Comparison of ENCODE assay signal across 8 mouse cellular contexts in genomic region chr12:20990132-20990531, GRCm38 (mm10). TPM values are rescaled to one million over a fixed set of nuclear protein-coding genes. Genes with fewer than 3 reads are reported as not detected.
DNase-seq lines count a peak whose midpoint lies in the region; ATAC-seq and TF ChIP-seq lines count a peak whose summit lies in the region.
"Not testable (repeated sequence)": the region's sequence is repeated elsewhere in the genome, so short reads cannot be mapped to it uniquely, and the experiment has no call there.

TSS of gene Asap2 (plus strand) at chr12:20990459.

- H3K4me3 ChIP-seq in lung, embryonic 14.5 days (ENCODE audit: low read depth, low read length) = peak within 1 kb of the TSS; percentile 41
- H3K4me3 ChIP-seq in thymus, adult 2 months (ENCODE audit: control insufficient read depth, insufficient read depth, low read length) = peak within 1 kb of the TSS; percentile 71

- 0% methylated on average over 17 of the region's 38 CpGs for WGBS in lung, embryonic 14.5 days
- WGBS in thymus, adult 2 months = 4% methylated on average over 33 of the region's 38 CpGs

- not testable (repeated sequence) for H3K9me3 ChIP-seq in lung, embryonic 14.5 days (ENCODE audit: low read depth, low read length)

- H3K4me2 ChIP-seq in lung, embryonic 14.5 days = peak within 1 kb of the TSS; percentile 47

- H3K36me3 ChIP-seq in lung, embryonic 14.5 days (ENCODE audit: insufficient read depth); thymus, adult 2 months (ENCODE audit: control insufficient read depth, insufficient read depth, low read length): not testable (repeated sequence)

- not testable (repeated sequence) for H3K4me1 ChIP-seq in lung, embryonic 14.5 days (ENCODE audit: insufficient read depth); thymus, adult 2 months (replicated peaks; ENCODE audit: control insufficient read depth, insufficient read depth, low read length)

- not testable (repeated sequence) for ATAC-seq in lung, embryonic 14.5 days (ENCODE audit: insufficient read depth)

- peak within 1 kb of the TSS; percentile 29; the same call in 1 of the 2 replicates for H3K9ac ChIP-seq in lung, embryonic 14.5 days

- peak; percentile 7 for DNase-seq in ZHBTc4 (ENCODE audit: low read depth, low spot score)
- peak; percentile 0 for DNase-seq in embryo, embryonic 9.5 days (ENCODE audit: extremely low spot score)
- peak; percentile 13 to 20 for DNase-seq in gastrocnemius, postnatal 4 days (ENCODE audit: low spot score in 2 of 2)
- peak; percentile 3 for DNase-seq in induced T-regulatory cell, adult 2 months (ENCODE audit: low read depth)
- DNase-seq in layer of hippocampus, postnatal 36 days = peak; percentile 53 to 73
- peak; percentile 0 for DNase-seq in lung, embryonic 14.5 days
- peak; percentile 15 for DNase-seq in ovary, postnatal 10 days (ENCODE audit: low spot score)
- peak; percentile 47 for DNase-seq in thymus, adult 2 months

- TF ChIP-seq POLR2A in thymus, adult 2 months (IDR thresholded peaks at IDR 0.05; ENCODE audit: control insufficient read depth, extremely low read depth, insufficient read depth, low read length, poor library complexity) = not testable (repeated sequence)

- TF ChIP-seq CTCF in lung, embryonic 14.5 days (IDR thresholded peaks at IDR 0.05; ENCODE audit: low read depth); thymus, adult 2 months (IDR thresholded peaks at IDR 0.05; ENCODE audit: borderline replicate concordance, control insufficient read depth, extremely low read depth, insufficient read depth, low read length, poor library complexity): not testable (repeated sequence)

- not testable (repeated sequence) for H3K27ac ChIP-seq in lung, embryonic 14.5 days (ENCODE audit: low read depth); thymus, adult 2 months (ENCODE audit: control insufficient read depth, insufficient read depth, low read length)

- not testable (repeated sequence) for H3K27me3 ChIP-seq in lung, embryonic 14.5 days (ENCODE audit: insufficient read depth, low read length); thymus, adult 2 months (ENCODE audit: control insufficient read depth, insufficient read depth, low read length)

RNA-seq across cellular contexts. Expression of gene Asap2, which starts in this region (rescaled TPM):
- total RNA-seq in gastrocnemius, postnatal 4 days (2021) = 10 to 100 TPM; 15.8 TPM
- total RNA-seq in layer of hippocampus, postnatal 36 days (2021) = 10 to 100 TPM; 36.6 to 39.8 TPM
- polyA plus RNA-seq in lung, embryonic 14.5 days (2014; fragmentation: Nextera tagmentation; extraction: Ambion mirVana) = 13.8 and 15.4 TPM in 2 replicates
- 3.6 and 5.4 TPM in 2 replicates for polyA plus RNA-seq in thymus, adult 2 months (2012; rRNA removed)

Comparison
In these comparisons a context has a peak if more than half of its experiments do, and no peak if none do; other contexts are left out.
1. DNase-seq: peak in every context shown above with its lines; median percentile 63 in layer of hippocampus, postnatal 36 days; 47 in thymus, adult 2 months; 16 in gastrocnemius, postnatal 4 days; 15 in ovary, postnatal 10 days; 7 in ZHBTc4; 3 in induced T-regulatory cell, adult 2 months; 0 in embryo, embryonic 9.5 days; 0 in lung, embryonic 14.5 days.